Mouse (Mus musculus): ENCODE results near the gene Clrn3.

Gene Clrn3

DNA sequence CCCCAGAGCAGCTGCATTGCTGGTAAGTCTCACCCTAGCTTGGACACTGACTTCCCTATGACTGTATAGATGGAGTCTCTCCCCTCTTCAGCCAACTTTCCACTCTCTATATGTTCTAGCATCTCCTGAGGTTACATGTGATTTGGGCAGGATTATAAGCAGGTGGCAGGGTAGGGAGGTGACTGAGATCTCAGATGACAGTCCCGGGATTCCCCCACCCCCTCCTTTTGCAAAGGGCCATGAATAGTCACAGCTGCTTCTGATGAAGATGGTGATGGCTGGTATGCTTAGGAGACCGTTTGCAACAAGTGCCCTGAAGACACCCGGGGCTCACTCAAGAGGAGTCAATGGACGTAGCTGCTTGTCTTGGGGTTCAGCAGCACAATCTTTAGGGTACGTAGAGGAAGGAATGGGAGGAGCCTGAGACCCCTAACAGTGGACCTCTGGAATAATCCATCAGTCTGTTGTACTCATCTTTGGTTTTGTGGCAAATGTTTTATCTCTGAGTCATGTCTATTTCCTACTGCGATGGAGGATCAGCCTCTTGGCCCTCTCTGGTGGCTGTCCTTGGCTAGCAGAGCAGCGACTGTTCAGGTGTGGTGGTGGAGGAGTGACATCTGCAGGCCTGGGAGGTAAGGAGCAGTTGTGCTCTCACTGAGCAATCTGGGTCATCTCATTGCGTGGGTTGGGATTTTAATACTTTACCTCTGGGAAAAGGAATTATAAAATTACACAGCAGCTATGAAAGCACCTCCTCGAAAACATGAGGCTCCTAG, 38.5 kb downstream of the Clrn3 start:
- in situ Hi-C loops (cut with MboI; ENCODE audit: low sequenced_read_pairs): loop anchor here (10.0 kb wide), 1 partner anchor 145 kb away; no protein-coding TSS in a partner anchor

DNA sequence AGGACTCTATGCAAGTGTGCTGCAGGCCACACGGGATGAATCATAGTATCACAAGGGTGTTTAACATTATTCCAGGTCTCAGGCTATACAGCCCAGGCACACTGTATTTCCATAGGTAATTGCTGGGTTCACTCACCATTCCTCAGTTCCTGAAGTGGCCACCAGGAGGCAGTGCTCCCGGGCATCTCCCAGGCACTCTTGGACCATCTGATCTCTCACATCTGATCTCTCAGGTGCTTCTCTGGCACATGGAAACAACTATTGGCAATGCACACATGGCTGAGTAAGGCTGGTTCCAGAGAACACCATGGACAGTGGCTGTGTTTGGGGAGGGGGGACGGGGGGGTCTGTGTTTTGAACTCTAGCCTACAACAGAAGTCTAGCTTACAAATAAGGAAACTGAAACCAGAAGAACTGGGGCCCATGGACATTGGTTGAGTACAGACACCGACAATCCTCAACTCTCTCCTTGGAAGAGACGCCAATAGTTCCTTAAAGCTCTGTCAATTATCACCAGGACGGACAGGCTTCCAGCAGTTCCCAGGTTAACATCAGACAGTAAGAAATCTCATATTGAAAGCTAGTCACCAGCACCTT, 40.1 kb downstream of the Clrn3 start:
- in situ Hi-C loops (cut with MboI; ENCODE audit: low sequenced_read_pairs): no loop called here

DNA sequence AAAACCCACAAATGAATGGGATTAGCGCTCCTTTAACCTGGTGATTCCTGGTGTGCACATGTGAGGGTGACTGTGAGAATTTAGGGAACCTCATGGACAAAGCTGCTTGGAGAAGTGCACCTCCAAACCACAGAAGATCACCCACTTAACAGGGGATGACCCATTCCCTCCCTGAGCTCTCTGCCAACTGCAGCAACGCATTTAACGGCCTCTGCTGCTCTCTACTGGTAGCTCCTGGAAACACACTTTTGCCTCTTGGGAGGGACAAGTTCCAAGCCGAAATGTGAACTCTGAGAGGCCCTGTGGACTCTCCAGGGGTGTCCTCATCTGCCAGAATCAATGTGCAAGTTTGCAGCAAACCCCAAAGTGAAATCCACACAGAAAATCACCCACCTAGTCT, 41.0 kb downstream of the Clrn3 start:
- in situ Hi-C loops (cut with MboI; ENCODE audit: low sequenced_read_pairs): no loop called here

DNA sequence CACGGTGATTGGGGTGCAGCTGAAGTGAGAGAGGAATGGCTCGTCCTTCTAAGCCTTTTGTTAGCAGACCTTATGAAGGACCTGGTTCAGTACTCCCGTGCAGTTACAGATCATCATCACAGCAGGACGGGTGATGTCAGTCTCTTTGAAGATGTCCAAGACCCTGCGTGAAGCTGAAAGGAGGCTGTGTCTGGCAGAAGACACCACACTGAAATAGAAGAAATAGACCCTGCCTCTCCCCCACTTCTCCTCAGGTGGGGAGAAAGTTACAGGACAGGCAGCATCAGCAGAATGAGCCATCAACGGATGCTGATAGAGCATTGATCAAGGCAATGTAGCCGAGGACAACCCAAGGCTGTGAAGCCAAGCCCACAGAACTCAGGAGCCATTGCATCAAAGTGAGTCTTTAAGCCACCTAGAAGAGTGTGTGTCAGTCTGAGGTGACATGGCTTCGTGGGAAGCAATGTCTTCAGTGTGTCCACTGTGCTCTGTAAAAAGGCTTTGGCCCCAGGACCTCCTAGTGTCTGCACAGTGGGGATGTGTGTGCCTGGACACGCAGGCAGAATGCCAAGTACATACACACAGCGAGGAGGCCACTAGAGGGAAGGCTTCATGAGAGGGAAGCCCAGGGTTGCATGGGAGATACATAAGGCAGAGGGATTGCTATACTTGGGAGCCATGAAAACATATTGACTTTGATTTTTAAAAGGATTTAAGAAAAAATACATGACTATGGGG, 41.6 kb downstream of the Clrn3 start:
- in situ Hi-C loops (cut with MboI; ENCODE audit: low sequenced_read_pairs): no loop called here

DNA sequence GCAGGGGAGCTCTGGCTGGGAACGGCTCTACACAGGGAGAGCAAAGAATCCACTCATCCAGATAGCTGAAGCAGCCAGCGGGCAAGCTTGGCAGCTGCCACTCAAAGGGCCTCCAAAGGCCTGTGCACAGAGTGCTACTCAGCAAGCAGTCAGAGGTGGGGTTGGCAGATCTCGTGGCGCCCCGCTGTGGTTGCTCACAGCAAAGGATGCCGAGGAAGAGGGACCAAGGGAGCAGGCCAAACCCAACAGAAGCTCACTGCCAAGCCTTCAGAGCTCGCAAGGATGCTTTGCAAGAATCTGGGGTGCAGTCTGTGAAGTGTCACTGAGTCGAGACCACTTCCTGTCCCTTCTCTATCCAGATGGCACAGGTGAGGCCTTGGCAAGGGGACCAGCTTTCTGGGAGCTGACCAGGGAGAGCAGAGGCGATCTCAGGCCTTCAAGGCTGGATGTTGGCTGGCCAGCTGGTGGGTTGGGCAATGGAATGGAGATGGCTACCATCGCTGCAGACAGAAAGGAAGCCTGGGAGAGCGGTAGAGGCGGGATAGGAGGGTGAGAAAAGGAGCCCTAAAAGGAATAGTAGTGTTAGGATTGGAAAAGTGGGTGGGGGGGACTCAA, 42.6 kb downstream of the Clrn3 start:
- in situ Hi-C loops (cut with MboI; ENCODE audit: low sequenced_read_pairs): no loop called here

DNA sequence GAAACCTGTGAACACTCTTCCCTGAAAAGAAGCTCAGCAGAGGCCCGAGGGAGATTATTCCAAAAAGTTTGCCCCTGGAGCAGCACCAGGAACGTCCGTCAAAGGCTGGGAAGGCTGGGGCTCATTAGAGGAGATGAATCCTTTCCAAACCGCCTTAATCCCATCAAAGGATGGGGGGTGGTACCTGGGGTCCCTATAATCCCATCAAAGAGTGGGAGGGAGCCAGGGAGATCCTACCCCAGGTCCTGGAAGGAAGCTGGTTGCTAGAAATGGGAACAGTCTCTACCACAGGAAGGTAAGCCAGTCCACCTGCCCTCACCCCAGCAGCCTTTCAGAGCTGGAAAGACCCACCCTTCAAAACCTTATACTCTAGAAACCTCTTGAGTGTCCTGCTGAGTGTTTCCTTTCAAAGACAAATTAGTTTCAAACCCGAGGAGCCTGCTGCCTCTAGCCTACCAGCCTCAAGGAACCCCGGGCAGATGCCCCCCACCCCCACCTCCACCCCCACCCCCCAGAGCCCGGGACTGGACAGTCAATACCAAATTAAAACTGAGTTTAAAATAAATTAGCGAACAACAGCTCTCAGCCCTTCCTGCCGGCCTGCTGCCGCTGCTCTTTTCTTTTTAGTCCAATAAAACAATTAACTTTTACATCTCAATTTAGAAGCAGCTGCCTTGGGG, 43.2 kb downstream of the Clrn3 start:
- in situ Hi-C loops (cut with MboI; ENCODE audit: low sequenced_read_pairs): no loop called here

DNA sequence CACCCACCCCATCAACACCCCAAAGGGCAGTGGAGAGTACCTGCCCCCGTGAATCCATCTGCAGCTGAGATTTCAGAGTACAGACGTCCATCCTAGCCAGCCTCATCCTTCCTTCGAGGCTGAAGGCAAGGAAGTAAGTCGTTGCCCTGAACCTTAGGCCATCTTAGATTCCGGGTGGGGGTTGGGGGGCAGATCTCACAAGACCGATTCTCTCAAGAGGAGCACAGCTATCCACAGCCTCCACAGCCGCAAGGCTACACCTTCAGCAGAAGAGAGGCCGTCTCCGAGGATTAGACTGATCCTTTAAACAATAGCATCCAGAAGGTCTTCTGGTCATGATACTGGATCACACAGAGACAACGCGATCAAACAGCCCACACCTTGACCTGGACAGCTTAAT, 44.1 kb downstream of the Clrn3 start:
- in situ Hi-C loops (cut with MboI; ENCODE audit: low sequenced_read_pairs): no loop called here

DNA sequence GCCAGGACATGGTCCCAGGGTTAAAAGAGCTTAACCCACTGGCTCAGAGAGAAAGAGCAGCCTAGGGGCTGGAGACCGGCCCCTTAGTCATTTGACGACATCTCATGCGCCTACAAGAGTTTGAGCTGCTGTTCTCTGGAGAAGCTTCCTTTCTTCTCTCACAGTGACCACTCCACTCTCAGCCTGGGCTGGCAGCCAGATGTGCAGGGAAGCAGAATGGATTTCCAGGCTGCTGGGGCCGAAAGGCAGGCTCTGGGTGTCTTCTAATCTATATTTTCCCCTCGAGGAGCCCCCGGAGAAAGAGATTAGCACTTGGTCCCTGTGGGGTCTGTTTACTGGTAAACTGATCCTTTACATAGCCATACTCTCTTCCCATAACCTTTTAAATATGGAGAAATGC, 44.7 kb downstream of the Clrn3 start:
- in situ Hi-C loops (cut with MboI; ENCODE audit: low sequenced_read_pairs): no loop called here

DNA sequence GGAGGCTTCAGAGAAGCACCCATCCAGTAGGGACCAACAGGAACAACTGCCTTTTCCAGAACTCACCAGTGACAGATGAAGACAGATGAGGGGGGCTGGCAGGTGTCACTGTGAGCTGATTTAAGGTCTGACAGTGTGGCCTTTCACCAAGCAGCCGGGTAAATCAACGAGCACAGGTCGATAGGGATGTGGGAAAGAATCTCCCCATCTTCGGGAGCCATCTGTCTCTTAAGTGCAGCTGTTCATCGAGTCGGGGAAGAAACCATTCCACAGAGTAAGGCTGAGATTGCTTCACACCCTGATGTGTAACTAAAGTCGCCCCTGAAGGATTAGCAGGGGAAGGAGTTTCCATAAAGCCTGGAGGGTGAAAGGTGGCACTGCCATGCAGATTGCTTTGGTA, 47.3 kb downstream of the Clrn3 start:
- in situ Hi-C loops (cut with MboI; ENCODE audit: low sequenced_read_pairs): no loop called here

DNA sequence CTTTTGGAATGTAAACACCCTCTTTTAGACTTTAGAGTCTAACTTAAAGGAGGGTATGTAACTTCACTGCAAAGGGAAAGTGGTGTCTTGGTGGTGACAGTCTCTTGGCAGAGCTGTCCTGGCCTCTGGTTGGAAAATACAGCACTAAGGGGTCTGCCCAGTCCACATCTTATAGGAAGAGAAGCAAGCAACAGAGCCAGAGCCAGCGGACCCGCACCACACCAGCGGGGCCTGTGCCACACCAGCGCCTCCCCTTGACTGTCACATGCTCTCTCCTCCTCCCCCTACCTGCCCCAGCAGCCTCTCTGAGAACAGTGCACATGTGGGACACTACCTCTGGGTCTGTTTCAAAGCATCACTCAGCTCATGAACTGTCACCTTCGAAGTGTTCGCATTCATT, 48.5 kb downstream of the Clrn3 start:
- in situ Hi-C loops (cut with MboI; ENCODE audit: low sequenced_read_pairs): no loop called here

DNA sequence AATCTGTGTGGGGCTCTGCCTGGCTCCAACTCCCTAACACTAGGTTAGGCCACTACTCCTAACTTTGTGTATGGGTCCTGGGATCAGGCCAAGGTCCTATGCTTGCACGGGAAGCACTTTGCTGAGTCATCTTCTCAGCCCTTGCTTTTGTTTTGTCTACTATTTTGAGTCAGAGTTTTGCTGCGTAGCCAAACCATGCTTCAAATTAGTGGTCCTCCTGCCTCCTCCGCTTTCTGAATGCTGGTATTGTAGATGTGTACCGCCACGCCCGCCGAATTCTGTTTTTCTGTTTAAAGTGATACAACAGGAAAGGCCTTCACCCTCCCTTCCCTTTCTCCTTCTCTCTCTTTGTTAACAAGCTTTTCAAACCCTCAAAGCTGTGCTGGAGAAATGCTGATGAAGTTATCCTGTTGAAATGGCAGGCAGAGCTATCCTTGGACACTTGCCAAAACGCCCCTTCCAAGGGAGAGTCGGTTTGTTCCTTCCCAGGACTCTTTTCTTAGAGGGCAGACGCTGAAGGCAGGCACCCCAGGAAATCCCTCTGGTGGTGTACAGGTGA, 49.1 kb downstream of the Clrn3 start:
- in situ Hi-C loops (cut with MboI; ENCODE audit: low sequenced_read_pairs): no loop called here

DNA sequence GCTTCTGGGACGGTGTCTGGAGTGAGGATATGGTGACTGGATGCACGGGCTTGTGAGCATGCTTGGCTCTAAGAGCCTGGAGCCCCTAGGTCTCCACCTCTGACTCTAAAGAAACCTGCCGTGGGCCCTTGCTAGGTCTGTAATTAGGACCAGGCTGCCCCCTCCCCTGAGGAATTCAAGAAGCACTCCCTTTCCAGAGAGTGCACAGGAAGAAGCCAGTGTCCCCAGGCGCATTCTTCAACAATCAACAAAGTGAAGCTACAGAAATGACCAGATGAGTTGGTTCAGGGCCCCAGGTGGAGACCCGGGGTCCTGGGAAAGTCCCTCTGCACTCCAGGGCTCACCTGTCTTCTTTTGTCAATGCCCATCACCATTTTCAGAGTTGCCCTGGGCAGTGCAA, 51.2 kb downstream of the Clrn3 start:
- in situ Hi-C loops (cut with MboI; ENCODE audit: low sequenced_read_pairs): no loop called here

DNA sequence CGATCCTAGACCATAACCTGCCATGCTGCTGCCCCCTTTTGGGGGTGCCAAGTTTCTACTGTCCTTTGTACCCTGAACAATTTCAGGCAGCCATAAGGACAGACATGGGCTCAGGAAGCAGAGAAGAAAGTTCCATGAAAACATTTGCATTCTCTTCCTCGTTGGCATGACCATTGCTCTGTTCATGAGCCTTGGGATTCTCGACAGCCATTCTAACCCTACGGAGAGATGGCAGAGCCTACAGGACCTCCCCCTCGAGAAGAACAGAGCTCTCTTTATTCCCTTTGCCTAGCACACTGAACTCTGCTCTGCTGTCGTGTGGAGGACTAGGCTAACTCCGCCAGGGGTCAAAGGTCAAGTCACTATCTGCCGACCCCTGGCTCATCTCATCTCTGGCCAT, 52.5 kb downstream of the Clrn3 start:
- in situ Hi-C loops (cut with MboI; ENCODE audit: low sequenced_read_pairs): no loop called here

DNA sequence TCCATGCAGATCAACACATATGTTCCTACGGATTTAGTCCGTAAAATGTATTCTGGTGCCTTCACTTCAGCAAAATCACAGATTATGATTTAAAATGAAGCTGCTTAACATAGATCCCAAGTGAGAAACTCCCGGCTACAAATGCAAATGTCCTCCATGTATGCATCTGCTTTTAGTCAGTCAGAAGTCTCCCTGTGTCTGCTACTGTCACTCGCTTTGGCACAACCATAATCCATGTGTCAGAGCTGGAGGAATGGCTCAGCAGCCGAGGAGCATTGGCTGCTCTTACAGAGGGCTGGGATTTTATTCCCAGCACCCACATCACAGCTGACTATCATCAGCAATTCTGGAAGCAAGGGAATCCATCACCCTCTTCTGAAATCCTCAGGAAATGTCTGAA, 58.1 kb downstream of the Clrn3 start:
- in situ Hi-C loops (cut with MboI; ENCODE audit: low sequenced_read_pairs): no loop called here

DNA sequence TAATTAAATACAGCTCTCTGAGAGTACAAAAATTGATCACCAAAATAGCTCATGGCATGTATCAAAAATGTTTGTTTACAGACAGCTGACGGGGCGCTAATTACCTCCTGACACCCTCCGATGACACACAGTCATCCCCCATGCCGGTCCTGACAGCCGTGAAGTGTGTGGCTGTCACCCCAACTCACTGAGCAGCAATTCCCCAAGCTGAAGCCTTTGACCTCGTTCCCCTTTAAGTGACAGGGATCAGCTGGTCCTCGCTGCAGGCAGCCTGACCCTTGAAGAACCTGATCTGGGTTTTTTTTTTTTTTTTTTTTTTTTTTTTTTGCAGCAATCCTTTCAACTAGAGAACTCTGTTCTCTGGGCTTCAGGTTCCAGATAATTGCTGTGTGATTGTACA, 59.8 kb downstream of the Clrn3 start:
- in situ Hi-C loops (cut with MboI; ENCODE audit: low sequenced_read_pairs): no loop called here

DNA sequence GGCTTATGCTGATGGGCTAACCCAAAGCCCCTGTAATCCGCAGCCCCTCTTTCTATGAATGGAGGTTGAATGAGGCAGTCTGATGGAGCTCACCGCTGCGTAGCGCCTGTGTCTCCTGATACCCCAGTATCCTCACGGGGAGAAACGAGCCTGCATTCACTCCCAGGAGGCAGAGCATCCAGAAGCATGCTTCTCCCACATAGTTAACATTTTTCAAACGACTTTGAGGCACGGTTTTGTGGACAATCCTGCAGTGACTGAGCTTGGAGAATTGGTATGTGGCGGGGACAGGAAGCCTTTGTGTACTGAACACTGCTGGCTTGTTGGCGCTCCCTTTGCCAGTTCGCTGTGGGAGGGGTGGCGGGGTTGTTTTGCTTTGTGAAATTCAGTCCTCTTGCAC, 63.2 kb downstream of the Clrn3 start:
- in situ Hi-C loops (cut with MboI; ENCODE audit: low sequenced_read_pairs): no loop called here

DNA sequence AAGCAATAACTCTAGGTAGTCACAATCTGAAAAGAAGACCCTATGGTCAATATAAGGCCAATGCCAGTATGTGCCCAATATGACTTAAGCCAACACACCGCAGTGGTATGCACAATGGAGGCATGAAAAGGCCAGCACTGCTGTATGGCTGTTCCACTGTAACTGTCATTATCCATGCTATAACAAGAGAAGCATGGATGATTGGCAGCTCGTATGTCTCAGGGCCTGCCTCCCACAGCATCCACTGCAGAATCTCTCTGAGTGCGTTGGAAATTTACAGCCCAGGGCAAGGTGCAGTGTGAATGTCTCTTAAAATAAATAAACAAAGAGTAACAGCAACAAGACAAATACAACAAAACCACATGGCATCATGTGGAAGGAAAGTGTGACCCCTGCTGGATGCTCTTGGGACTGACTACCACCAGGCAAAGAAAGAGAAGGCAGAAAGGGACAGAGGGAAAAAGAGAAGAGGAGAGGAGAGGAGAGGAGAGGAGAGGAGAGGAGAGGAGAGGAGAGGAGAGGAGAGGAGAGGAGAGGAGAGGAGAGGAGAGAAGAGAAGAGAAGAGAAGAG, 63.7 kb downstream of the Clrn3 start:
- in situ Hi-C loops (cut with MboI; ENCODE audit: low sequenced_read_pairs): no loop called here
